Mouse (Mus musculus) liver, adult 2 months (tissue): Measurements from ENCODE around the gene Acaa1b. TPM values are rescaled to one million over a fixed set of nuclear protein-coding genes. Genes with fewer than 3 reads are reported as not detected.

Source experiments
- DNase-seq: peaks from one replicate; pipeline ENCODE4 v3.0.0-alpha.2; 2011; ENCODE audit warnings: low read depth, low spot score; ENCODE audit errors: extremely low read depth
- H3K27ac ChIP-seq: fragments of 200-500 bp; replicated peaks from 2 replicates; pipeline ENCODE4 v1.5.1; 2012; ENCODE audit warnings: low read depth, mild to moderate bottlenecking, control low read depth, inconsistent platforms, low read length; ENCODE audit not compliant: insufficient read depth
- H3K27me3 ChIP-seq: fragments of 200-500 bp; 2 replicates; pipeline ENCODE4 v1.6.1; 2012; ENCODE audit warnings: mild to moderate bottlenecking, moderate library complexity, low read length, inconsistent platforms; ENCODE audit not compliant: control insufficient read depth, insufficient read depth
- H3K36me3 ChIP-seq: fragments of 200-500 bp; 2 replicates; pipeline ENCODE4 v1.6.1; 2012; ENCODE audit warnings: low read length, inconsistent platforms; ENCODE audit not compliant: control insufficient read depth, insufficient read depth
- H3K4me1 ChIP-seq: fragments of 200-500 bp; 2 replicates; pipeline ENCODE4 v1.6.1; 2011; ENCODE audit warnings: low read length; ENCODE audit not compliant: control insufficient read depth, insufficient read depth
- H3K4me3 ChIP-seq: fragments of 200-500 bp; 2 replicates; pipeline ENCODE4 v1.5.1; 2011; ENCODE audit warnings: low read depth, mild to moderate bottlenecking, control low read depth, low read length, moderate library complexity; ENCODE audit not compliant: insufficient read depth
- H3K79me2 ChIP-seq: fragments of 200-500 bp; 2 replicates; pipeline ENCODE4 v1.6.1; 2012; ENCODE audit warnings: inconsistent platforms, mild to moderate bottlenecking, low read length, moderate library complexity; ENCODE audit not compliant: control insufficient read depth, insufficient read depth
- H3K9ac ChIP-seq: fragments of 200-500 bp; 2 replicates; pipeline ENCODE4 v1.6.1; 2012; ENCODE audit warnings: low read depth, mild to moderate bottlenecking, control low read depth, inconsistent platforms, low read length
- CTCF ChIP-seq: fragments of 200-500 bp; IDR thresholded peaks from 2 replicates; pipeline ENCODE4 v1.5.1; 2011; ENCODE audit warnings: low read depth, low read length, control low read depth
- POLR2A ChIP-seq: fragments of 200-500 bp; IDR thresholded peaks from 2 replicates; pipeline ENCODE4 v1.6.1; 2011; ENCODE audit warnings: low read length, control low read depth; ENCODE audit not compliant: insufficient read depth; ENCODE audit errors: extremely low read depth
- WGBS: fragments of 180-500 bp; shearing (Covaris S2); methylation state at CpG from one replicate; pipeline ENCODE4 v1.1.7; 2018; 5-methylcytosine and 5-hydroxymethylcytosine counted together
- polyA plus RNA-seq: library from polyadenylated mRNA; depleted of rRNA; stranded (reverse); fragments of >200 nt; gene quantifications from 2 replicates; pipeline ENCODE4 v1.2.3, GENCODE M21; 2012
- total RNA-seq: library from RNA; depleted of rRNA; stranded (reverse); fragments of >200 nt; gene quantifications from 2 replicates; pipeline ENCODE4 v1.2.3, GENCODE M21; 2014

The Acaa1b gene
- total and polyA plus RNA-seq, 2 experiments, result 780 to 1,582 TPM

DNA sequence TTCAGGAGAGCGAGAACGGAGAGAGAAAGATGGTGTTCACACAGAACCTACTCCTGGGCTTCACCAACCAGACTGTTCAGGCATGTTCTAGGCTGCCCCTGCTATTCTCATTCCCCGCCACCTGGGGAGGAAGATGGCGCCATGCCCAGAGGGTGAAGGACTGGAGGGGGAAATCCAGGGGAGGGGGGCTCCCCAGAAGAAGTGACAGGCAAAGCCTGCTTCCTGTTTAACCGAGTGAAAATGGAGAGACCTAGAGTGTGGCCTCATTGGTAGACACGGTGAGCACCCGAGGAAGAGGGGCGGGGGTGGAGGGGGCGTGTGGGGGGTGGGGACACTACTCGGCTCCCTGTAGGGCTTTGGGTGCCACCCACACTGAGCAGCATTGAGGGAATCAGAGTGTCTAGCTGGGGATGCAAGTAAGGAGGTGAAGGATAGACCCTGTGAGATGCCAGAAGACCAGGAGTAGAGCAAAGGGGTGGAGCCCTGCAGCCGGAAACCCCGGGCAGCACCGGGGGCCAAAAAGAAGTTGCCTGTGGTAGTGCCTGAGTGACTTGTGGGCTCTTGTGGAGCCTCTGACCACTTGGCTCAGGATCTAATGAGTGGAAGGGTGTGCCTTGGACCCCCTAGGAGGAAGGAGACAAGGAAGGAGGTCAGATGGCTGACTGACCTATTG, 10.7 kb downstream of the Acaa1b start:
- Histone ChIP-seq H3K4me1 (no peaks in the 10 kb centered on the region; the same call in 1 of the 2 replicates), H3K79me2 (no peaks in the 10 kb centered on the region), H3K9ac (no peak overlapping the region), H3K4me3 (no peak overlapping the region), H3K27ac (no peak overlapping the region), H3K36me3 (peaks cover 10% of the 10 kb centered on the region; the same call in 1 of the 2 replicates), H3K27me3 (no peaks in the 10 kb centered on the region)
- peak; percentile 26; the same call in 1 of the 2 replicates for TF ChIP-seq CTCF
- no peak for TF ChIP-seq POLR2A
- 49% methylated on average over 13 of the region's 13 CpGs for WGBS
- DNase-seq, result peak; percentile 52

- 42% methylated on average over 6 of the region's 6 CpGs for WGBS
- DNase-seq, result peak; percentile 69
- no peak overlapping the region for H3K9ac ChIP-seq
- H3K27me3 ChIP-seq, result no peaks in the 10 kb centered on the region
- H3K36me3 ChIP-seq, result peaks cover 8% of the 10 kb centered on the region; the same call in 1 of the 2 replicates
- no peaks in the 10 kb centered on the region for H3K79me2 ChIP-seq
- peak; percentile 23; the same call in 1 of the 2 replicates for TF ChIP-seq CTCF
- TF ChIP-seq POLR2A, result 0 out of 2 replicates have a peak, but pooled peaks have one; percentile 33
- no peaks in the 10 kb centered on the region; the same call in 1 of the 2 replicates for H3K4me1 ChIP-seq
- H3K27ac ChIP-seq, result peak overlapping the region; percentile 1; the same call in 1 of the 2 replicates
- H3K4me3 ChIP-seq, result no peak overlapping the region
Measured at GRCm38 (mm10) chr9:119145638-119146037, 11.3 kb downstream of the Acaa1b start.

DNA sequence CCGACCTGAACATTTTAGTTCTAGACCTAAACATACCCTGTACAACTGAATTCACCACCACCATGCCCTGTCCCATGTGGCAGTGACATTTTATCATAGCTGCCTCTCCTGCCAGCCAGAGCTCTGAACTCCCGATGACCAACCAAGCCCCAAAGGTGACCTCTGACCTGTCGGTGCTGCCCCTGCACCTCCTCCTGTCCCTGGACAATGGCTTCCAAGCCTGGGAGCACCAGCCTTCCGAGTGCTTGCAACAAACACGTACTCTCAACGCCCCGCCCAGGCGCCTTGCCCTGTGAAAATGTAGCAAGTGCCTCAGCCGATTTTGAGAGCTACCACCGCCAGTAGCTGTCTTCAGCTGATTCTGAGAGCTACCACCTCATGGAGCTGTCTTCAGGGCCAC, 11.8 kb downstream of the Acaa1b start:
- H3K9ac ChIP-seq, result no peak overlapping the region
- WGBS, result 28% methylated on average over 10 of the region's 10 CpGs

DNA sequence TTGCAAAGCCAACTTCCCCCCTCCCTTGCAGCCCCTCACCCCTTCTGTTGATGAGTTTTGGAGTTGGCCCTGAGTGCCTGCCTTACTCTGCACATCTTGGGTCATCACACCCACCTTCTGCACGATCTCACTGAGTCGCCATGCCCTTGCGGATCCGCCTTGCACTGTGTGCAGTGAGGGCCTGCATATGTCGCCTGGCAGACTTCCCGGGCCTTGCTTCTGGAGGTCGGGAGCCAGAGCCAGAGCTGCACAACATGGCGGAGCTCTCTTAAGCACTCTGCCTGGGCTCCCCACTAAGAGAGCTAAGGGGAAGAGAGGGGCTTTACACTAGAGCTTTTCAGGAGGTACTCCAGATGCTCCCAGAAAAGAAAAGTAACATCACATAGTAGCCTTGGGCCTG, 12.2 kb downstream of the Acaa1b start:
- TF ChIP-seq CTCF (no peak), POLR2A (0 out of 2 replicates have a peak, but pooled peaks have one; percentile 23)
- no peaks in the 10 kb centered on the region for H3K27me3 ChIP-seq
- H3K36me3 ChIP-seq, result peaks cover 3% of the 10 kb centered on the region; the same call in 1 of the 2 replicates
- no peaks in the 10 kb centered on the region for H3K79me2 ChIP-seq
- no peaks in the 10 kb centered on the region; the same call in 1 of the 2 replicates for H3K4me1 ChIP-seq
- no peak overlapping the region for H3K27ac ChIP-seq
- H3K9ac ChIP-seq, result no peak overlapping the region
- peak; percentile 66 for DNase-seq
- WGBS, result 39% methylated on average over 8 of the region's 8 CpGs
- no peak overlapping the region for H3K4me3 ChIP-seq

More for the DNA sequence above, 11.8 kb downstream of the Acaa1b start:
- no peak overlapping the region for H3K4me3 ChIP-seq
- TF ChIP-seq POLR2A (no peak), CTCF (0 out of 2 replicates have a peak, but pooled peaks have one; percentile 1)
- no peaks in the 10 kb centered on the region for H3K79me2 ChIP-seq
- H3K27ac ChIP-seq, result no peak overlapping the region; the same call in 1 of the 2 replicates
- H3K36me3 ChIP-seq, result peaks cover 5% of the 10 kb centered on the region; the same call in 1 of the 2 replicates
- no peaks in the 10 kb centered on the region; the same call in 1 of the 2 replicates for H3K4me1 ChIP-seq
- H3K27me3 ChIP-seq, result no peaks in the 10 kb centered on the region
- DNase-seq, result peak; percentile 81

DNA sequence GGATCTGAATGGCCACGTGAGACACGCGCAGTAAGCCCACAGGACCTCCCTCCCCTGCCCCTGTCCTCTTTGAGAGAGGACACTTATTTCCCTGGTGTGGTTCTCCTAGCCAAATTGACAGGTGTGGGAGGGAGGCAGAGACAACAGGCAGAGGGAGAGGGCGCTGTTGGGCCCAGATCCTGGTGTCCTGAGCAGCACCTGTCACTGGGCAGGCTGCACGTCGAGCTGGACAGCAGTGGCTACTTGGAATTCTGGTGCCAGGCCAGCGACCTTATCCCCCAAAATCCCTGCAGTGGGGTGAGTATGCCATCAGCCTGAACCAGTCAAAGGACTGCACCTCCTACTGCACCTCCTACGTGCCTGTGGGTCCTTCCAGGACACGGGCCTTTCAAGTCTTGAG, 13.5 kb downstream of the Acaa1b start:
- no peak overlapping the region for H3K27ac ChIP-seq
- H3K4me1 ChIP-seq, result no peaks in the 10 kb centered on the region; the same call in 1 of the 2 replicates
- no peak overlapping the region for H3K4me3 ChIP-seq
- no peaks in the 10 kb centered on the region for H3K27me3 ChIP-seq
- peak; percentile 68 for DNase-seq
- peak; percentile 75 for TF ChIP-seq CTCF
- TF ChIP-seq POLR2A, result no peak
- WGBS, result 41% methylated on average over 9 of the region's 9 CpGs
- H3K9ac ChIP-seq, result no peak overlapping the region
- H3K79me2 ChIP-seq, result no peaks in the 10 kb centered on the region
- H3K36me3 ChIP-seq, result peaks cover 3% of the 10 kb centered on the region; the same call in 1 of the 2 replicates
